Mouse (Mus musculus): ENCODE results near the gene Tiam2.

DNA sequence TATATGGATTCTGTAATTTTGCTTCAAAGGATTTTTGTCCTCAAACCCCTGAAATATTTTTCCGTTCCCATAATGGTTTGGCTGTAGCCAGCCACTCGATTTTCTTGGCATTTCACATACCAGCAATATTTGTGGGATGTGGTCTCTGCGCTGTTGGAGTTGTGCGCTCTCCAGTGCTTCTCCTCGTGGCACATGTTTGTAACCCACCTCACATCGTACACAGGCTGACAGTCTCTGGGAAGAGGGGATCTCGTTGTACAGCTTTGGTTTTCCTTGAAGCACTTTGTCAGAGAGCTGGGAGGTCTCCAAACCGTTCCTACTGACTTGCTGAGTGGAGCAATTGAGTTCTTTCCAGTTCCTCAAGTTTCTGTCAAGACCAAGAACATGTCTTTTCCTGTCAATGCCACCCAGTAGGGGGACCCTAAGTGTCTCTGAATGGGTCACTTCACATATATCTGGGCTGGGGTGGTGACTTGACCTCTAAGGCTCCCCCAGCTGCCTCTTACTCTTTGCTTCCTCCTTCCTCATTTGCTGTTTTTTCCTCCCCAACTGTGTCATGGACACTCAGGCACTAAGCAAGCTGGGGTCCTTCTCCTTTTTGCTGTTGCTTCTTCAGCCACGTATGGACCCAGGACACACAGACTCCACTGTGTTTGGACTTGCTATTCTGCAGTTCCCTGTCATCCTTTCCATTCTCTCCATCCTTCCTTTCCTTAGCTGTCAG lies 79.1 kb downstream of the Tiam2 start:
- TF ChIP-seq POLR2A (IDR thresholded peaks at IDR 0.05; ENCODE audit: borderline replicate concordance, insufficient read depth, low read length) (no peak), CTCF (IDR thresholded peaks at IDR 0.05; ENCODE audit: borderline replicate concordance, insufficient read depth, low read depth, low read length) (no peak)

Measured in cerebellum, adult 2 months (tissue).